ENCODE assay signal across 13 mouse cellular contexts in genomic region chr6:115681066-115681465, GRCm38 (mm10).
"Had no signal": no experiment of that assay in that cellular context is flagged by ENCODE, and none has a peak within 500 bp of the region (broad histone marks: within the 10 kb centered on the region; RNA-seq: fewer than 3 reads in every experiment).

No protein-coding gene starts in this region.

- H3K27ac ChIP-seq: kidney, embryonic 15.5 days; limb, embryonic 15.5 days; liver, embryonic 12.5 days; midbrain, embryonic 15.5 days; neural tube, embryonic 12.5 days; stomach, postnatal 0 days had no signal

- H3K4me2 ChIP-seq: kidney, embryonic 15.5 days; limb, embryonic 15.5 days; liver, embryonic 12.5 days; midbrain, embryonic 11.5 days; midbrain, embryonic 15.5 days; neural tube, embryonic 12.5 days had no signal

- H3K27me3 ChIP-seq: kidney, embryonic 15.5 days; limb, embryonic 15.5 days; liver, embryonic 12.5 days; midbrain, embryonic 15.5 days; neural tube, embryonic 12.5 days had no signal

- H3K4me1 ChIP-seq: kidney, embryonic 15.5 days had no signal

- H3K4me3 ChIP-seq: kidney, embryonic 15.5 days; limb, embryonic 15.5 days; liver, embryonic 12.5 days; midbrain, embryonic 15.5 days; neural tube, embryonic 12.5 days had no signal

- H3K9me3 ChIP-seq: kidney, embryonic 15.5 days; limb, embryonic 15.5 days; liver, embryonic 12.5 days; midbrain, embryonic 15.5 days; neural tube, embryonic 12.5 days had no signal

- DNase-seq: kidney, postnatal 25 days; layer of hippocampus, adult 9-11 months; layer of hippocampus, postnatal 36 days; lung, postnatal 36 days; thymus, adult 18-20 months; thymus, postnatal 25 days had no signal

- H3K36me3 ChIP-seq: kidney, embryonic 15.5 days; limb, embryonic 15.5 days; liver, embryonic 12.5 days; midbrain, embryonic 15.5 days; neural tube, embryonic 12.5 days had no signal

- ATAC-seq: liver, embryonic 12.5 days; midbrain, embryonic 15.5 days had no signal

- H3K9ac ChIP-seq: kidney, embryonic 15.5 days; limb, embryonic 15.5 days; liver, embryonic 12.5 days; midbrain, embryonic 15.5 days; neural tube, embryonic 12.5 days had no signal
